Mouse (Mus musculus) heart, embryonic 16.5 days (tissue): ENCODE measurements around the gene Fbxo44. TPM values are rescaled to one million over a fixed set of nuclear protein-coding genes. Genes with fewer than 3 reads are reported as not detected.

Experiments used
- ATAC-seq: fragments of 200-750 bp; cut with Nextera tagmentation; replicated peaks from 2 replicates; pipeline ENCODE4 v1.8.0; 2017; ENCODE audit warnings: moderate number of reproducible peaks; ENCODE audit not compliant: insufficient read depth, low FRiP score; ENCODE audit errors: extremely low read depth
- H3K27ac ChIP-seq: fragments of 300-500 bp; sonication (generic); 2 replicates; pipeline ENCODE4 v1.5.1; 2014; ENCODE audit warnings: mild to moderate bottlenecking, low read length, control low read depth, moderate library complexity
- H3K27me3 ChIP-seq: fragments of 300-500 bp; sonication (generic); 2 replicates; pipeline ENCODE4 v1.6.1; 2014; ENCODE audit warnings: low read length, mixed read lengths; ENCODE audit not compliant: control insufficient read depth, insufficient read depth
- H3K36me3 ChIP-seq: fragments of 300-500 bp; sonication (generic); 2 replicates; pipeline ENCODE4 v1.6.1; 2014; ENCODE audit not compliant: control insufficient read depth, insufficient read depth
- H3K4me1 ChIP-seq: fragments of 300-500 bp; sonication (generic); 2 replicates; pipeline ENCODE4 v1.6.1; 2014; ENCODE audit warnings: low read length, mixed read lengths; ENCODE audit not compliant: control insufficient read depth, insufficient read depth
- H3K4me2 ChIP-seq: fragments of 300-500 bp; sonication (generic); 2 replicates; pipeline ENCODE4 v1.6.1; 2014; ENCODE audit warnings: low read depth, mild to moderate bottlenecking, control low read depth, low read length
- H3K4me3 ChIP-seq: fragments of 300-500 bp; sonication (generic); 2 replicates; pipeline ENCODE4 v1.5.1; 2014; ENCODE audit warnings: mild to moderate bottlenecking, control low read depth, low read length
- H3K9ac ChIP-seq: fragments of 300-500 bp; sonication (generic); 2 replicates; pipeline ENCODE4 v1.6.1; 2014; ENCODE audit warnings: low read length, control low read depth
- H3K9me3 ChIP-seq: fragments of 300-500 bp; sonication (generic); replicated peaks from 2 replicates; pipeline ENCODE4 v1.6.1; 2016; ENCODE audit warnings: low read length; ENCODE audit not compliant: control insufficient read depth
- WGBS: fragments of 180-500 bp; shearing (Covaris S2); extraction: QIAGEN DNeasy Blood & Tissue Kit; methylation state at CpG from one replicate; pipeline ENCODE4 v1.1.7; 2014; 5-methylcytosine and 5-hydroxymethylcytosine counted together
- polyA plus RNA-seq: library from polyadenylated mRNA; unstranded; fragments of >200 nt; fragmentation: Nextera tagmentation; extraction: Ambion mirVana; gene quantifications from 2 replicates; pipeline ENCODE4 v1.2.1, GENCODE M21; 2015

Fbxo44 gene
- polyA plus RNA-seq, 1 experiment from 2014 or later = 32.4 TPM

DNA sequence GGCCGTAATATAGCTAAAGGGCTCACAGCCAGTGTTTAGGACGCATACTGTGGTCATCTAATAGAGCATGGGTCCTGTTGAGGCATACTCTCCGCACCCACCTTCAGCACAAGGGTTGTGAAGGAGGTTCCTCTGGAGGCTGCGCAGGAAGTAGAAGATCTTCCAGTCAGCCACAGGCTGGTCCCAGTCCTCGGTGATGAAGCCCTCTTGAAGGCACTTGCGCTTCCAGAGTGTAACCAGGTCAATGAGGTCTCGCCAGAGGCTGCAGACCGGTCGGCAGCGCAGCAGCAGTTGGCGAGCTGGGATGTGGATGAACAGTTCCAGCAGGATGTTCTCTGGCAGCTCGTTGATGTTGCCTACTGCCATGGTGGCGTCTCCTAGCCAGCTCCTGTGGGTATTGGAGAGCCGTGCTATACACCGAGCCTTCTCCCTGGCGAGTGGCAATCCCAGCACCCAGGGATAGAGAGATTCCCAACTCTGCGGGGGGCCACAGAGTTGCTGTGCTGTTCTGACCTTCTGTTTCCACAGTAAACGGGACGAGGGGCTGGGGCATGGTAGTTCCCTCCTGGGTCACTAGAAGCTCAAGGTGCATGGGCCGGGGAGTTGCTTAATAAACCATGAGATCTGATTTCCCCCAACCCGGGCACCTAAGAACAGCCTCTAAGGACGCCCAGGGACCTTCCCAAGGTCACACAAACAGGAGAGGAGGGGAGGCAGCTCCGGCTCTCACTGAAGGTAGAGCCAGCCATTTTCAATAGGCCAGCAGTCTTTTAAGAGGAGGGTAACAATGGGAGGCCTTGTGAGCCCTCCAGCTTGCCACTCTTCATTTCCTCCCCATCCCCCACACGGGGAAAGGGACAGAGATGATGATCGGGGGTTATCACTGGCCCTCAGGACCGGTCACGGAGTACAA is 1.6 kb downstream of the Fbxo44 start:
- H3K4me3 ChIP-seq = peak overlapping the region; percentile 80
- no peaks in the 10 kb centered on the region for H3K9me3 ChIP-seq
- peaks cover 12% of the 10 kb centered on the region; the same call in 1 of the 2 replicates for H3K4me1 ChIP-seq
- H3K27me3 ChIP-seq = peaks cover 30% of the 10 kb centered on the region
- peak overlapping the region; percentile 80 for H3K9ac ChIP-seq
- peaks cover 13% of the 10 kb centered on the region; the same call in 1 of the 2 replicates for H3K36me3 ChIP-seq
- peak overlapping the region; percentile 89 for H3K4me2 ChIP-seq
- H3K27ac ChIP-seq = peak overlapping the region; percentile 70
- 29% methylated on average over 27 of the region's 27 CpGs for WGBS
- ATAC-seq = no peak

DNA sequence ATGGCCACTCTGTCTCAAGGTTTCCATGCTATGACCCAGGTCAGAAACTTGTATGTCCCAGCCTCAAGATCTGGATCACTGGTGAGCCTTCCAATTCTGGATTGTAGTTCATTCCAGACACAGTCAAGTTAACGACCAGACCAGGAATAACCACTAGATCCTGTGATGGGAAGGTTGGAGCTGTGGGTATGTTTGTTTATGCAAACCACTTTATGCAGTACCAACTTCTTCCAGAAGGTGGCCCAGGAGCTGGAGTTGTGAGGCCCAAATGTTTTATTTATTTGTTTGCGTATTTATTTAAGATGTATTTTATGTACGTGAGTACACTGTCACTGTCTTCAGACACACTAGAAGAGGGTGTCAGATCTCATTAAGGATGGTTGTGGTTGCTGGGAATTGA is 5.3 kb downstream of the Fbxo44 start:
- Histone ChIP-seq H3K4me3 (no peak overlapping the region), H3K27me3 (no peaks in the 10 kb centered on the region), H3K4me2 (no peak overlapping the region), H3K9ac (no peak overlapping the region), H3K36me3 (peaks cover 13% of the 10 kb centered on the region; the same call in 1 of the 2 replicates), H3K4me1 (peaks cover 14% of the 10 kb centered on the region; the same call in 1 of the 2 replicates), H3K27ac (no peak overlapping the region), H3K9me3 (no peaks in the 10 kb centered on the region)
- WGBS = 58% methylated on average over 3 of the region's 3 CpGs
- no peak for ATAC-seq

DNA sequence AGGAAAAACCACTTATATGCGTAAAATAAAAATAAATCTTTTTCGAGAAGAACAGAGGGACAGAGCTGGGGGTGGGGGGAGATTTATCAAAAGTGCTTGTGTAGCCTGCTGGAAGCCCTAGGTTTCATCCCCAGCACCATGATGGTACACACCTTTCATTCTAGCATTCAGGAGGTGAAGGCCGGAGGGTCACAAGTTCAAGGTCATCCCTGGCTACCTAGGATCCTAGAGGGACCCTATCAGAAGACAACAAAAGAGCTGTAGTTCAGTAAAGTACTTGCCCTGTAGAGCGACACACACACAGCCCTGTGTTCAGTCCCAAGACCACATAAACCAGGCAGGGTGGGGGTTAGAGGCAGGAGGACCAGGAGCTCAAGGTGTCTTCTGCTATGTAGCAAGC is 6.3 kb downstream of the Fbxo44 start:
- H3K4me1 ChIP-seq = peaks cover 12% of the 10 kb centered on the region; the same call in 1 of the 2 replicates
- ATAC-seq = no peak
- H3K4me3 ChIP-seq = no peak overlapping the region
- H3K27ac ChIP-seq = no peak overlapping the region
- no peaks in the 10 kb centered on the region for H3K9me3 ChIP-seq
- WGBS = 86% methylated on average over 4 of the region's 4 CpGs
- H3K36me3 ChIP-seq = peaks cover 13% of the 10 kb centered on the region; the same call in 1 of the 2 replicates
- no peak overlapping the region for H3K4me2 ChIP-seq
- no peak overlapping the region for H3K9ac ChIP-seq
- no peaks in the 10 kb centered on the region for H3K27me3 ChIP-seq

DNA sequence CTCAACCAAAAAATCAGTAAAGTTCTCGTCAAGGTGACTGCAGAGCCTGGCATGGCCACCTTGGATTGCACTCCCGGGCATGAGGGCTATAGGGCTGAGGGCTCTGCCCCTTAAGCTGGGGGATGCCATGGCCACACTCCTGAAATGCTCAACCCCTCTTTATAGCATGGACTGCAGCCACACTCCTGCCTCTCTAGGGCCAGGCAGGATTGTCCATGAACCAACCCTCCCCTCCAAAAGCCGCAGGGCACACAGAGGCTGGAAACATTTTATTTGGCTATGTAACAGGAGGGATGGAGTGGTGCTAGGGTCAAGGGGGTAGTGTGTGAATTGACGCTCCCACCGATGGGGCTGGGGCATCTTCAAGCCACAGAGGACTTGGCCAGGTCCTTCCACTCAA is 7.7 kb downstream of the Fbxo44 start:
- Histone ChIP-seq H3K36me3 (peaks cover 13% of the 10 kb centered on the region; the same call in 1 of the 2 replicates), H3K9me3 (no peaks in the 10 kb centered on the region), H3K9ac (no peak overlapping the region), H3K27ac (no peak overlapping the region), H3K4me3 (no peak overlapping the region), H3K27me3 (no peaks in the 10 kb centered on the region), H3K4me1 (0 out of 2 replicates have a peak, but pooled peaks cover 2% of the 10 kb centered on the region), H3K4me2 (no peak overlapping the region)
- 84% methylated on average over 5 of the region's 5 CpGs for WGBS
- no peak for ATAC-seq

DNA sequence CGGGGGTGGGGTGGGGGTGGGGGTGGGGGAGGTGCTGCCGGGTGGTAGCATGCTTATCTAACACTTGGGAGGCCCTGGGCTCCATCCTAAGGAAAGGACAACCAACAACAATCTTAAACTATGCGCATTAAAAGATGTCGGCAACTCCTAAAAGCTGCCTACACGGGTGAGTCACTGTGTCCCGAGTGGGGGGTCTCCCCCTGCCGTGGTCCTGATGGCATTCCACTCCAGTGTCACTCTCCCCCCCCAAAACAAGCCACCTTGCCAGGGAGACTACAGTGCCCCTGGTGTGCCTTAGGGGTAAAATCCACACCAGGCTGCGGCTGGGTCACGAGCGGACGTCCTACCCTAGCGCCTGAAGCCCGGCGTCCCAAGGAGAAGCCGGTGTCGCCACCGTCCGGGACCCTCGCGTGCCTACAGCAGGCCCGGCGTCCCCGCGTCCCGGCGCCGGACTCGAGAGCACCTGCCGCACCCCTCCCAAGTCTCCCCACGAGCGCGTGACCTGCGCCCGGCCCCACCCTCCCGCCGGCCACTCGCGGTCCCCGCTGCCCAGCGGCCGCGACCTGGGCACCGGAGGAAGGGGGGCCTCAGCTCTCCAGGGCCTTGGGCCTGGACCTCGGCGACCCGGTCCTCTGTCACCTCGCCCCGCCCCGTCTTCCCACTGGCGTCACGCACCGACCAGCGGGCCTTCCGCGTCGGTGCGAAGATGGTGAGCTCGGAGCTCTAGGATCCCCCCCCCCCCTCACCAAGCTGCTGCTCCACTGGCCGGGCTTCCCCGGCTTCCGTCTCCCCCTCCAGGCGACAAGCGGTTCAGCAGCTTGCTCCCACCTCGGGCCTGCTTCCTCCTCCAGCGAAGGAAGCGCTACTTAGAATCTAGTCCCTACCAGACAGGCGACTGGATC is 8.8 kb downstream of the Fbxo44 start, which contains the start of gene Fbxo6:
Gene Fbxo6 (minus strand): TSS at position 874 of the 902 bp plus-strand sequence.
- Histone ChIP-seq H3K4me3 (peak within 1 kb of the TSS; percentile 79), H3K27me3 (no peaks in the 10 kb centered on the region), H3K9me3 (no peaks in the 10 kb centered on the region), H3K9ac (peak within 1 kb of the TSS; percentile 90), H3K36me3 (peaks cover 11% of the 10 kb centered on the region; the same call in 1 of the 2 replicates), H3K4me1 (0 out of 2 replicates have a peak, but pooled peaks cover 2% of the 10 kb centered on the region), H3K27ac (peak within 1 kb of the TSS; percentile 94), H3K4me2 (peak within 1 kb of the TSS; percentile 82)
- WGBS = 1% methylated on average over 65 of the region's 67 CpGs
- peak; percentile 89 for ATAC-seq

DNA sequence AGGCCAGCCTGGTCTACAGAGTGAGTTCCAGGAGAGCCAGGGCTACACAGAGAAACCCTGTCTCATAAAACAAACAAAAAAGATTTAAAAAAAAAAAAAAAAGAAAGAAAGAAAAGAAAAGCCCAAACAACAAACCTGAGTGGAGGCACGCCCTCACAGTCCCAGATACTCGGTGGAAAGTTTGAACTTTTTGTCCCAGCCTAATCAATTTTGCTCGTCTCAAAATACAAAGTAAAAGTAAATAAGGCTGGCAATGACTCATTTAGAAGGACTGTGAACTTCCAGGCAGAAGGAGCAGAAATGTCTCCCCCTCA is 9.4 kb downstream of the Fbxo44 start:
- peak overlapping the region; percentile 82 for H3K4me2 ChIP-seq
- no peaks in the 10 kb centered on the region for H3K27me3 ChIP-seq
- H3K36me3 ChIP-seq = peaks cover 13% of the 10 kb centered on the region
- H3K4me1 ChIP-seq = 0 out of 2 replicates have a peak, but pooled peaks cover 2% of the 10 kb centered on the region
- peak overlapping the region; percentile 90 for H3K9ac ChIP-seq
- 33% methylated on average over 3 of the region's 3 CpGs for WGBS
- no peaks in the 10 kb centered on the region for H3K9me3 ChIP-seq
- ATAC-seq = no peak
- H3K27ac ChIP-seq = peak overlapping the region; percentile 94
- peak overlapping the region; percentile 79 for H3K4me3 ChIP-seq

DNA sequence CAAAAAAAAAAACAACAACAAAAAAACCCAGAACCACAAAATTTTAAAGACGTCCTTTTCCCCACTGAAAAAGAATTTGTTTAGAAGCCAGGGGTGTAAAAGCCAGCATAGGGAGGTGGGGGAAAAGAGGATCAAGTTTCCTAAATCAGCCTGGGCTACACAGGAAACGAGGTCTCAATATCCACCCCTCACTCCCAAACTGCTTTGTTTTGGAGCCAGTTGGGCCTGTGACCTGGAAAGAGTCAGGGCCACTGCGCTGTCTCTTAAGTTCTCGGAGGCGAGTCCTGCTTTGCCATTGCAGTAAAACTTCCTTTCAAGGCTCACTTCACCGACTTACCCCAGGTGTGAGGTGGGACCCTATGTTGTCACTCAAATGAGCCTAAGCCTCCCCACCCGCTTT is 10.0 kb downstream of the Fbxo44 start:
- no peak for ATAC-seq
- Histone ChIP-seq H3K9ac (no peak overlapping the region), H3K27me3 (no peaks in the 10 kb centered on the region), H3K4me1 (0 out of 2 replicates have a peak, but pooled peaks cover 2% of the 10 kb centered on the region), H3K36me3 (peaks cover 13% of the 10 kb centered on the region), H3K4me3 (no peak overlapping the region), H3K4me2 (no peak overlapping the region), H3K9me3 (no peaks in the 10 kb centered on the region), H3K27ac (no peak overlapping the region)
- WGBS = 67% methylated on average over 7 of the region's 7 CpGs

DNA sequence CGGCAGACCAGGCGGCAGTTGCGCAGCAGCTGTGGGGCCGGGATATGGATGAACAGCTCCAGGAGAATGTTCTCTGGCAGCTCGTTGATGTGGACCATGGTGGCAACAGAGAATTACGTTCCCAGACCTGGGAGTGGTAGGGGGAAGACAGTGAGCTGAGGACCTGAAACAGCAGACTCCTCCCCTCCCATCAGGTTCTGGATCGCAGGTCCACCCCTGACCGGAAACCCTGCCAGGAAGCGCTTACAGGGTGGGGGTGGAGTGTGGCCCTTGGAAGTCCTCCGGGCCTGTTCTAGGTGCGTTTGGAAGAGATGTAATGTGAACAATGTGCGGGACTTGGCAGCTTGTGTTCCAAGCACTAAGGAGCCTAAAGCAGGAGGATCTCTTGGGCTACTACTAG is 10.7 kb downstream of the Fbxo44 start:
- Histone ChIP-seq H3K4me1 (0 out of 2 replicates have a peak, but pooled peaks cover 2% of the 10 kb centered on the region), H3K27ac (no peak overlapping the region), H3K27me3 (no peaks in the 10 kb centered on the region), H3K4me2 (no peak overlapping the region), H3K4me3 (no peak overlapping the region), H3K9ac (no peak overlapping the region), H3K9me3 (no peaks in the 10 kb centered on the region), H3K36me3 (peaks cover 14% of the 10 kb centered on the region)
- no peak for ATAC-seq
- 47% methylated on average over 12 of the region's 12 CpGs for WGBS
